Mouse (Mus musculus): ENCODE data around the gene Olfr1154. TPM values are rescaled to one million over a fixed set of nuclear protein-coding genes. Genes with fewer than 3 reads are reported as not detected.

The Olfr1154 gene
- not detected in 2 replicates for total RNA-seq (2014; fragmentation: Nextera tagmentation)
- not detected in 2 replicates for total RNA-seq (2017)

DNA sequence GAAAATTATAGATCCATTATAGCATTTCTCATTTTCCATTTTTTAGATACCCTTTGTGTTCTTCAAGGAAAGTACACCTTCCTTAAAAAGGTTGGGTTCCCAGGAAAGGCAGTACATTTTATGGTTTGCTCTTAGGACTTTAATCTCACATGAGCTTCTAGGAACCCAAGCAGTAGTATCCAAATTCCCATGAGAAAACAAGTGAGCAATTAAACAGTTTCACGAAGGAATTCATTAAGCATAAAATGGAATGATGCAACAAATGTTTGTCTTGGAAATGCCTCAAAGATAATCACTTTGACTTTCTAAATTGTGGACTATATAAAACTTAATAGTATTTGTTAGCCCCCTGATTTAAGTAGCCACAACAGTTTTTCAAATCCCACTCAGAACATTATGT is at the start of gene Olfr1154:
Gene Olfr1154, minus strand, starts transcription at position 101 of the 400 bp plus-strand sequence.
- ATAC-seq (replicated peaks; ENCODE audit: poor library complexity, severe bottlenecking), result no peak

- no peak for ATAC-seq (replicated peaks; ENCODE audit: poor library complexity, severe bottlenecking)
Observed at GRCm38 (mm10) chr2:87953000-87953399, 48.0 kb upstream of the Olfr1154 start, which contains the start of gene Olfr1156. TSS of gene Olfr1156 (minus strand) at chr2:87953100.

- no peak for ATAC-seq (replicated peaks; ENCODE audit: poor library complexity, severe bottlenecking)
Observed at GRCm38 (mm10) chr2:87945037-87945436, 40.1 kb upstream of the Olfr1154 start, which contains the start of gene Olfr1155. TSS of gene Olfr1155 (minus strand) at chr2:87945137.

GRCm38 (mm10) chr2:87894662-87895061 is 10.3 kb downstream of the Olfr1154 start, which contains the start of gene Olfr1153:
TSS of gene Olfr1153 (plus strand) at chr2:87894962.
- ATAC-seq (replicated peaks; ENCODE audit: poor library complexity, severe bottlenecking), result no peak

DNA sequence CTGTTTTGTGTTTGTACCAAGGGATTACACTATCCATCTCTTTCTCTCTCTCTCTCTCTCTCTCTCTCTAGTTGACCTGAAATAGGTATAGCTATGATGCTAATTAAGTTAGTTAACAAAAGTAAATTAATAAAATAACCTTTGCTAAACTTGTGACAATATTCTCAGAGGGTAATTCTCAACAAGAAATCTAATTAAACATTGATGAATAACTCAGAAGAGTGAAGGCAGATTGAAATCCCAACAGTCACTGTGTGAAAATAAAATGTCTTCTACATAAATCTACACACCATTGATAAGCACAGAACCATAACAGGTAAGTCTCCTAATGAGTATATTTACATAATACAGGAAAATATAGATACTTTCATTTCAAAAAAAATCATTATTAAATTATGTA is 38.8 kb downstream of the Olfr1154 start, which contains the start of gene Olfr1152:
Gene Olfr1152, plus strand, starts transcription at position 301 of the 400 bp plus-strand sequence.
- ATAC-seq (replicated peaks; ENCODE audit: poor library complexity, severe bottlenecking), result no peak

DNA sequence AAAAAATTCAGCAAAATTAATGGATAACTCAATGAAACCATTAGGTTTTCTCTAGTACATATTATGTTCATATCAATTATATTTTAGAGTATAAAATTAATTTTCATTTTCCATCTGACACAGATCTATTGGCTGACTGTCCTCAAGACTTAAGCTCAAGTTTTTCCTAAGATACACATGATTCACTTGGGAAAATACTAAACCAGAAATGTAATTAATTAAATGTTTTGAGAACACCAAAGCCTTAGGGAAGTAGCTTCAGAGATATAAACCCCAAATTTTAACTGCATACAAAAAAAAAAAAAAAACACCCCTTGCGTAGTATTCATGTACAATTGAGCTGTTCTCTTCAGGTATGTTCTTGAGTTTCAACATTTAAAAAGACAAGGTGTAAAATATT is 49.4 kb downstream of the Olfr1154 start, which contains the start of gene Olfr1151:
Gene Olfr1151, plus strand, starts transcription at position 301 of the 400 bp plus-strand sequence.
- ATAC-seq (replicated peaks; ENCODE audit: poor library complexity, severe bottlenecking), result no peak

Other genes starting within 250 kb of the Olfr1154 start
- gene Olfr1134, start 246.7 kb downstream of the Olfr1154 start, total RNA-seq (2014; fragmentation: Nextera tagmentation), result not detected in 2 replicates
- gene Olfr1134, start 246.7 kb downstream of the Olfr1154 start, total RNA-seq (2017), result not detected in 2 replicates
- not detected in 2 replicates for gene Olfr1135, start 231.5 kb downstream of the Olfr1154 start, total RNA-seq (2014; fragmentation: Nextera tagmentation)
- not detected in 2 replicates for gene Olfr1135, start 231.5 kb downstream of the Olfr1154 start, total RNA-seq (2017)
- not detected in 2 replicates for gene Olfr1136, start 211.2 kb downstream of the Olfr1154 start, total RNA-seq (2014; fragmentation: Nextera tagmentation)
- not detected in 2 replicates for gene Olfr1136, start 211.2 kb downstream of the Olfr1154 start, total RNA-seq (2017)
- not detected in 2 replicates for gene Olfr1137, start 192.0 kb downstream of the Olfr1154 start, total RNA-seq (2014; fragmentation: Nextera tagmentation)
- gene Olfr1137, start 192.0 kb downstream of the Olfr1154 start, total RNA-seq (2017), result not detected in 2 replicates
- not detected in 2 replicates for gene Olfr1138, start 165.2 kb downstream of the Olfr1154 start, total RNA-seq (2014; fragmentation: Nextera tagmentation)
- not detected in 2 replicates for gene Olfr1138, start 165.2 kb downstream of the Olfr1154 start, total RNA-seq (2017)
- not detected in 2 replicates for gene Olfr1140, start 161.4 kb downstream of the Olfr1154 start, total RNA-seq (2014; fragmentation: Nextera tagmentation)
- gene Olfr1140, start 161.4 kb downstream of the Olfr1154 start, total RNA-seq (2017), result not detected in 2 replicates
- not detected in 2 replicates for gene Olfr1141, start 151.2 kb downstream of the Olfr1154 start, total RNA-seq (2014; fragmentation: Nextera tagmentation)
- not detected in 2 replicates for gene Olfr1141, start 151.2 kb downstream of the Olfr1154 start, total RNA-seq (2017)
- gene Olfr152, start 125.7 kb downstream of the Olfr1154 start, total RNA-seq (2014; fragmentation: Nextera tagmentation), result not detected in 2 replicates
- gene Olfr152, start 125.7 kb downstream of the Olfr1154 start, total RNA-seq (2017), result not detected in 2 replicates
- not detected in 2 replicates for gene Olfr1143, start 104.6 kb downstream of the Olfr1154 start, total RNA-seq (2014; fragmentation: Nextera tagmentation)
- not detected in 2 replicates for gene Olfr1143, start 104.6 kb downstream of the Olfr1154 start, total RNA-seq (2017)
- gene Olfr1145, start 95.3 kb downstream of the Olfr1154 start, total RNA-seq (2014; fragmentation: Nextera tagmentation), result not detected in 2 replicates
- gene Olfr1145, start 95.3 kb downstream of the Olfr1154 start, total RNA-seq (2017), result not detected in 2 replicates
- gene Olfr1148, start 74.6 kb downstream of the Olfr1154 start, total RNA-seq (2014; fragmentation: Nextera tagmentation), result not detected in 2 replicates
- gene Olfr1148, start 74.6 kb downstream of the Olfr1154 start, total RNA-seq (2017), result not detected in 2 replicates
- gene Olfr1150-ps1, start 61.2 kb downstream of the Olfr1154 start, total RNA-seq (2014; fragmentation: Nextera tagmentation), result not detected in 2 replicates
- gene Olfr1150-ps1, start 61.2 kb downstream of the Olfr1154 start, total RNA-seq (2017), result not detected in 2 replicates
- gene Olfr1151, start 49.3 kb downstream of the Olfr1154 start, total RNA-seq (2014; fragmentation: Nextera tagmentation), result not detected in 2 replicates
- not detected in 2 replicates for gene Olfr1151, start 49.3 kb downstream of the Olfr1154 start, total RNA-seq (2017)
- gene Olfr1152, start 38.7 kb downstream of the Olfr1154 start, total RNA-seq (2014; fragmentation: Nextera tagmentation), result not detected in 2 replicates
- not detected in 2 replicates for gene Olfr1152, start 38.7 kb downstream of the Olfr1154 start, total RNA-seq (2017)
- gene Olfr1153, start 10.2 kb downstream of the Olfr1154 start, total RNA-seq (2014; fragmentation: Nextera tagmentation), result not detected in 2 replicates
- gene Olfr1153, start 10.2 kb downstream of the Olfr1154 start, total RNA-seq (2017), result not detected in 2 replicates
- gene Olfr1155, start 40.0 kb upstream of the Olfr1154 start, total RNA-seq (2014; fragmentation: Nextera tagmentation), result not detected in 2 replicates
- not detected in 2 replicates for gene Olfr1155, start 40.0 kb upstream of the Olfr1154 start, total RNA-seq (2017)
- gene Olfr1156, start 47.9 kb upstream of the Olfr1154 start, total RNA-seq (2014; fragmentation: Nextera tagmentation), result not detected in 2 replicates
- gene Olfr1156, start 47.9 kb upstream of the Olfr1154 start, total RNA-seq (2017), result not detected in 2 replicates
- not detected in 2 replicates for gene Olfr1157, start 63.1 kb upstream of the Olfr1154 start, total RNA-seq (2014; fragmentation: Nextera tagmentation)
- gene Olfr1157, start 63.1 kb upstream of the Olfr1154 start, total RNA-seq (2017), result not detected in 2 replicates
- gene Olfr74, start 69.5 kb upstream of the Olfr1154 start, total RNA-seq (2014; fragmentation: Nextera tagmentation), result not detected in 2 replicates
- not detected in 2 replicates for gene Olfr74, start 69.5 kb upstream of the Olfr1154 start, total RNA-seq (2017)
- gene Olfr1158, start 84.9 kb upstream of the Olfr1154 start, total RNA-seq (2014; fragmentation: Nextera tagmentation), result not detected in 2 replicates
- gene Olfr1158, start 84.9 kb upstream of the Olfr1154 start, total RNA-seq (2017), result not detected in 2 replicates
- gene Olfr1160, start 103.1 kb upstream of the Olfr1154 start, total RNA-seq (2014; fragmentation: Nextera tagmentation), result not detected in 2 replicates
- not detected in 2 replicates for gene Olfr1160, start 103.1 kb upstream of the Olfr1154 start, total RNA-seq (2017)
- gene Olfr1161, start 117.6 kb upstream of the Olfr1154 start, total RNA-seq (2014; fragmentation: Nextera tagmentation), result not detected in 2 replicates
- not detected in 2 replicates for gene Olfr1161, start 117.6 kb upstream of the Olfr1154 start, total RNA-seq (2017)
- not detected in 2 replicates for gene Olfr73, start 132.5 kb upstream of the Olfr1154 start, total RNA-seq (2014; fragmentation: Nextera tagmentation)
- not detected in 2 replicates for gene Olfr73, start 132.5 kb upstream of the Olfr1154 start, total RNA-seq (2017)
- gene Olfr1162, start 146.0 kb upstream of the Olfr1154 start, total RNA-seq (2014; fragmentation: Nextera tagmentation), result not detected in 2 replicates
- not detected in 2 replicates for gene Olfr1162, start 146.0 kb upstream of the Olfr1154 start, total RNA-seq (2017)
- gene Olfr1163, start 166.7 kb upstream of the Olfr1154 start, total RNA-seq (2014; fragmentation: Nextera tagmentation), result not detected in 2 replicates
- not detected in 2 replicates for gene Olfr1163, start 166.7 kb upstream of the Olfr1154 start, total RNA-seq (2017)
- not detected in 2 replicates for gene Olfr1164, start 188.8 kb upstream of the Olfr1154 start, total RNA-seq (2014; fragmentation: Nextera tagmentation)
- not detected in 2 replicates for gene Olfr1164, start 188.8 kb upstream of the Olfr1154 start, total RNA-seq (2017)
- not detected in 2 replicates for gene Olfr1166, start 223.1 kb upstream of the Olfr1154 start, total RNA-seq (2014; fragmentation: Nextera tagmentation)
- gene Olfr1166, start 223.1 kb upstream of the Olfr1154 start, total RNA-seq (2017), result not detected in 2 replicates